Mouse (Mus musculus): ENCODE measurements around the gene Mccc2. TPM values are rescaled to one million over a fixed set of nuclear protein-coding genes. Genes with fewer than 3 reads are reported as not detected.
"Not testable (repeated sequence)": the region's sequence is repeated elsewhere in the genome, so short reads cannot be mapped to it uniquely, and the experiment has no call there.

Mccc2 gene
- 23.6 and 23.8 TPM in 2 replicates for polyA plus RNA-seq (2012; rRNA removed)

DNA sequence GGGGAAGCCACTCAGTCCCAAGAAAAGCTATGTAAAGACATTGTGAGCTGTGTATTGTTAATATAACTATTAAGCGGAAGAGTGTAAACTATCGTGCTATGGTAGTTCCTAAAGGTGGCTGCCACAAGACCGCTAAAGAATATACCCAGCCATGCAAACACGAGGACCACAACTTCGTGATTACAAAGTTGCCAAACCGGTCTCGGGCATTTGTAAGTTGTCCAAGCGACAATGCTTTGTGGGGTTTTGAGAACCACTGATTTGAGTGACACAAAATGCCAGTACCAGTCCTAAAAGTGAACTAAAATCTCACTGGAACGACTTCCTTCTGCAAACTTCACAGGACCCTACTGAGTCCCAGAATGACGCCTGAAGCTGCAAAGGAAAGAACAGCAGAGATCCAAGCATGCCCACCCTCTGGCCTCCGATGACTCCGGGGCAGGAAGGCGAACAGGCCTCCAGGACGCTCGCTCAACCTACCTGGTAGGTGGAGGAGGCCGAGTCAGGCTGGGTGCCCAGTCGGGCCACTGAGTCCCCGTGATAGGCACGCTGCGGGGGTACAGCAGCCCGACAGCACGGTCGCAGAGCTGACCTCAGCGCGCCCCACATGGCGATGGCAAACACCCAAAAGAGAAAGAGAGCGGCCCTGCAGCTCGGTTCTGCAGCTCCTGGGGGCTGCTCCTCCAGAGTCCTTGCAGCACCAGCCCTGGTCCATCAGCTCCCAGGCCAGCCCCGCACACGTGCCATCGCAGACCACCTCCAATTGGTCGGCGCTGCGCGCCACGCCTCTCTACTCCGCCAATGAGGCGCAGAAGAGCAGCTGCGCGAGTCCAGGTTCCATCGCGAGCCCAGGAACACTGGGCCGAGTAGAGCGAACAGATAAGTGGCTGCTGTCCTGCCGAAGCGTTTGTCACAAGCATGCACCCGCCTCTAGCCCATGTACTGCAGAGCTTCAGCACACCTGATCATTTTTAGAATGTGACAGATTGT, at the start of gene Mccc2:
Mccc2 (minus strand) TSS at position 734 of the 990 bp plus-strand sequence.
- peak; percentile 65 to 81 for DNase-seq (ENCODE audit: extremely low spot score in 1 of 2, low spot score in 1 of 2)

DNA sequence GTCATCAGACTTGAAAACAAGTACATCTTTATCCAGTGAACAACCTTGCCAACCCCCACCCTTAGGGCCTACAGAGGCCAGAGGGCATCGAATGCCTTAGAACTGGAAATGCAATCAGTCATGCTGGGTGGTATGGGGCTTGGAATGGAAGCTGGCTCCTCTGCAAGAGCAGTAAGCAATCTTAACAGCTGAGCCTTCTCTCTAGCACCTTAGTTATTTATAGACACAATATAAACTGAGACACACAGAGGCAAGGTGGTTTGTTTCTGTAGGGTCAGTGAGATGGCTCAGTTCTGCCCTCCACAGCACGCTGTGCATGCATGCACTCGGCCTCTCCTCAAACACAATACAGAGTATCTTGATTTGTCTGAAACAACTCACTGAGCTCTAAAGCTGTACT, 48.5 kb upstream of the Mccc2 start:
- DNase-seq (ENCODE audit: extremely low spot score in 1 of 2, low spot score in 1 of 2) = no peak

DNA sequence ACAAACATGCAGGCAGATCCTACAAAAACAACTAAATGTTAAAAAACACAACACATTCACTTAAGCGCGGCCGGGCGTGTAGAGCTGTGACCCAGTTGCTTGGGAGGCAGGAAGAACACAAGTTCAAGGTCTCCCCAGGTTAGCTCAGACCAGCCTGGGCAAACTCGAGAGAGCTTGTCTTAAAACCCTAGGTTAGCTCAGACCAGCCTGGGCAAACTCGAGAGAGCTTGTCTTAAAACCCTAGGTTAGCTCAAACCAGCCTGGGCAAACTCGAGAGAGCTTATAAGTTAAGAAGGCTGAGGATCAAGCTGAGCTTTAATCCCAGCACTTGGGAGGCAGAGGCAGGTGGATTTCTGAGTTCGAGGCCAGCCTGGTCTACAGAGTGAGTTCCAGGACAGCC, 42.3 kb upstream of the Mccc2 start:
- DNase-seq (ENCODE audit: extremely low spot score in 1 of 2, low spot score in 1 of 2) = not testable (repeated sequence)

GRCm38 (mm10) chr13:100026013-100026412, 10.6 kb upstream of the Mccc2 start:
- no peak for DNase-seq (ENCODE audit: extremely low spot score in 1 of 2, low spot score in 1 of 2)

DNA sequence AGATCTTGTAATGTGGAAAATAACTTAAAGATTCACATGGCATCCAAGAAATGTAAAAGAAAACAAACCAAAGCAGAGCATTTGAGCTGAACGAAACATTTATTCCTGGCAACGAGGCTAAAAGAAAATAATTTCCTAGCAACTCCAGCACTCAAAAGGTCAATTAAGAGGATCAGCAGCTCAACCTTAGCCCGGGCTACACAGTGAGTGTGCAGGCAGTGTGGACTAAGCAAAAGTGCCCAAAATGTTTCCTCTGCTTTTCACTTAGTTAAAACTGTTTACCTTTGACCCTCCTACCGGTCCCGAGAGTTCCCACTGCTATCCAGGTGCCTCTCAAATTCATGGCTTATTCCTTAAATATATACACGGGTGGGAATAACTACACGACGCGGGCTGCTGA, 1.5 kb upstream of the Mccc2 start:
- no peak for DNase-seq (ENCODE audit: extremely low spot score in 1 of 2, low spot score in 1 of 2)

DNA sequence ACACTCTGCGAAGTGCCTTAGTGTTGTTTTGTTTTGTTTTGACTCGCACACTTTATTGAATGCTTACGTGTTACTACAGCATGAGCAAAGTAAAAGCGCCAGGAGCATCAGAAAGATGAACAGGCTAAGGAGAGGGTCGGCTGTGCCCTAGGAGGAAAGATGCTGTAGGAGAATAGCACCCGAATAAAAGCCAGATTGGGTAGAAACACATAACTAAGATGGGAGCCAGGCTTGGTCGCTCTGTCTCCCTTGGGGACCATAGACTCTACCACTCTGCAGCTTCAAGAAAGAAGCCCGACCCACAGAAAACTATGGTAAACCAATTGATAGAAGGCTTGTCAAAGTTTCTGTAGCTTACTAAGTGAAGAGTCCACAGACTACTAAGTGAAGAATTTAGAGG, 498 bp upstream of the Mccc2 start:
- DNase-seq (ENCODE audit: extremely low spot score in 1 of 2, low spot score in 1 of 2) = no peak

GRCm38 (mm10) chr13:100005911-100006496, 9.4 kb downstream of the Mccc2 start:
- no peak for DNase-seq (ENCODE audit: extremely low spot score in 1 of 2, low spot score in 1 of 2)

DNA sequence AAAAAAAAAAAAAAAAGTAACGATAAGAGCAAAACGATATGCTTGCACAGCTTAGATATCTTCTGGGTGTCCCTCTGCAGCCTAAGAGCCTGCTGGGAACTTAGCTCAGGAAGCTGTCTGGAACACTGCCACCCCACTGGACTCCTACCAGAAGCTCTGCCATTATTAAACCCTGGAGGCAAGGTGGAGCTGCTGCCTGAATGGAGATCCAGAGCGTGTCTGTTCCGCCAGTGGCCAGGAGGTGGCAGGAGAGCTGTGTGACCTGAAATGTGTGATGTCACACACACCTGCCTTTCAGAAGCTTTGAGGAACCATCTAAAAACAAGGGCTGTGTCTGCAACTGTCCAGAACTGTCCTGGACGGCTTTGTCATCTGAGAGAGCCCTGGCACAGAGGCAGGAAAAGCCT, 13.6 kb downstream of the Mccc2 start:
- DNase-seq (ENCODE audit: extremely low spot score in 1 of 2, low spot score in 1 of 2) = peak; percentile 71 to 90

DNA sequence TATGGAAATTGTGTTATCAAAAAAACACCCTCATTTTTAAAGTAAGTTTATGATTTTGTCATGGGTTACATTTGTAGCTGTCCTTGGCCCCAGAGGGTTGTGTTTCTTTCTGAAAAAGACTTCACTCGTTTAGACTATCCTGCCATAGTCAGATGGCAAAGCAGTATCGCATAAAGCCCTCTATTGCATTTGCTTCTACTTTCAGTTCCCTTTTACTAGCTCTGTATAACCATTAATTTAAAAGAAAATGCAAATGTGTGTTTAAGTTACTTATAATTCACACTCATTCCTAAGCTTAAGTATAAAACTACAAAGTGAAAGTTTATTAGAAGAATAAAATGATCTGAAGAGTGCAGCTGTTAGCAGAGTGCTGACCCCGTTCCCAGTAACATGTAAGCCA, 16.4 kb downstream of the Mccc2 start:
- DNase-seq (ENCODE audit: extremely low spot score in 1 of 2, low spot score in 1 of 2) = no peak

GRCm38 (mm10) chr13:99998099-99998498, 17.3 kb downstream of the Mccc2 start:
- DNase-seq (ENCODE audit: extremely low spot score in 1 of 2, low spot score in 1 of 2) = no peak

DNA sequence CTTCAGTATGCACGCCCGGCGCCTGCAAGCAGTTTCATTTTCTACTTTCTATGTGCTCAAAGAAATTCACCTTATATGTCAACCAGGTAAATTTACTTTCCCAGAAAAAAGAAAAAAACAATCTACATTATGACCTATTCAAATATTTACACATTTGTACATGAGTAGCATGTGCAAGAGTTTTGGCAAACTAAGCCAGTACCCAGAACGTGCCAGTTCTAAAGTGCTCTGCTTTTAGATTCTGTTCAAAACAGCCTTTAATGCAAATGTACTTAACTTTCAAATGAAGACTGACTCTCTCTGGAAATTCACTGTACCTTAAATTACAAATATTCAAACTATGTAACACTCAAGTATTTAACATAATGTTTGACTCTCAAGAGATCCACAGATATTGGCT, 25.8 kb downstream of the Mccc2 start:
- no peak for DNase-seq (ENCODE audit: extremely low spot score in 1 of 2, low spot score in 1 of 2)

DNA sequence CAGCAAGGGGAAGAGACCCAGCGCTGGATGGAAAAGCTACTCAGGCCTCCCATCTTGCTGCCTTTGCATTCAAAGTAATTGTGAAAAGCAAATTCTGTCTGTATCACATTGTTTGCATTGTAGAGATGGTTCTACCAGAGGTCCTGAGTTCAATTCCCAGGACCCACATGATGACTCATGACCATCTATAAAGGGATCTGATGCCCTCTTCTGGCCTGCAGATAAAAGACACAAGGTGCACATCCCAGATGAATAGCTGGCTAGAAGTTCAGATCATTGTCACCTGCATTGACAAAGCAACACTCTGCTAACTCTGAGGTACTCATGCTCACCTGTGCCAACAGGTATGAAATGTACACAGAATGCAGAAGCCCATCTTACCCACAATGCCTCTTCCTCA, 32.1 kb downstream of the Mccc2 start:
- no peak for DNase-seq (ENCODE audit: extremely low spot score in 1 of 2, low spot score in 1 of 2)

GRCm38 (mm10) chr13:99979406-99979805, 36.0 kb downstream of the Mccc2 start:
- peak in 1 of 2 experiments; percentile 41 for DNase-seq (ENCODE audit: extremely low spot score in 1 of 2, low spot score in 1 of 2)

DNA sequence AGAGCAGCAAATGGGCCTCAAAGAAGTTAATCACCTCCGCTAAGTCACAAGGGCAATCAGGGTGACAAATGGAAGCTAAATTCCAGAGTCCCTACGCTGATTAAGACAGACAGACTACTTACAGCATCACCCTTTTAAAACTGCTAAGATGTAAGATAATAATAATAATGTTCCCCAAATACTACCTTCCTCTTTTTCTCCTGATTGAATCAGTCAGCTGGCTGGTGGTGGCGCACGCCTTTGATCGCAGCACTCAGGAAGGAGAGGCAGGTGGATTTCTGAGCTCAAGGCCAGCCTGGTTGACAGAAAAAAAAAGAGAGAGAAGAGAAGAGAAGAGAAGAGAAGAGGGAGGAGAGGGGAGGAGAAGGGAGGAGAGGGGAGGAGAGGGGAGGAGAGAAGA, 45.4 kb downstream of the Mccc2 start:
- no peak for DNase-seq (ENCODE audit: extremely low spot score in 1 of 2, low spot score in 1 of 2)

- peak in 1 of 2 experiments; percentile 65 for DNase-seq (ENCODE audit: extremely low spot score in 1 of 2, low spot score in 1 of 2)
These were observed 48.3 kb downstream of the Mccc2 start for GRCm38 (mm10) chr13:99967013-99967678.

- no peak for DNase-seq (ENCODE audit: extremely low spot score in 1 of 2, low spot score in 1 of 2)
These were observed 51.6 kb downstream of the Mccc2 start for GRCm38 (mm10) chr13:99963814-99964213.

- no peak for DNase-seq (ENCODE audit: extremely low spot score in 1 of 2, low spot score in 1 of 2)
These were observed 53.8 kb downstream of the Mccc2 start for GRCm38 (mm10) chr13:99961661-99962060.

DNA sequence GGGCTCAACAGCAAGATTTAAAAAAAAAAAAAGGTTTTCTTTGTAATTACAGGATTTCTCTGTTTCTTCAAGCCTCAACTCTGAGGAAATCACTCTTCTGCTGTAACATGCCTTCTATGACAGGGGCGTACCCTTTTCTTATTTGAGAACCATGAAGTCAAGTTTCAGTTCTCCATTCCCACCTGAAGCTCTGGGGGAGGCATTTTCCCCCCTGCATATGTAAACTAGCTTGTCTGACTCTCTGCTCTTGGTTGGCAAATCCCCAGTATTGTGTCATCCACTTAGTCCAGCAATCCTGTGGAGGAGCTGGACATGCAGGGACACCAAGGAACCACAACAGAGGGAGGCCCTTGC, 59.9 kb downstream of the Mccc2 start:
- no peak for DNase-seq (ENCODE audit: extremely low spot score in 1 of 2, low spot score in 1 of 2)

- no peak for DNase-seq (ENCODE audit: extremely low spot score in 1 of 2, low spot score in 1 of 2)
These were observed 60.4 kb downstream of the Mccc2 start for GRCm38 (mm10) chr13:99954902-99955590.

DNA sequence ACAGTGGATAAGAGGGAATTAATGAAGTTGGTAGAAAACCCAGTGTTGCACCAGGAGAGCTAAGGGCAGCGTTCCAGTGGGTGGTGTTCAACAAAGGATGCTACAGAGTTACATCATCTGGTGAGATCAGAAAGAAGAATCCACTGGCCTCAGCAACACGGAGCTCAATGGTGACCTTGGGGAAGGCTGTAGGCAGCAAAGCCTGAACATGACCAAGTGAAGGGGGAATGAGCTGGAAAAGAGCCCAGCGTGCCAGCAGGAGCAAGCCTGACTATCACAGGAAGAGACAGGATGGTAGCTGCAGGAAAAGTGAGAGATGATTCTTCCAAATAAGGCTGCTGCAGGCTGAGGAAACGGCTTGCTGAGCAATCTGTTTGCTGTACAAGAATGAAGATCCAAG, 68.0 kb downstream of the Mccc2 start:
- no peak for DNase-seq (ENCODE audit: extremely low spot score in 1 of 2, low spot score in 1 of 2)

DNA sequence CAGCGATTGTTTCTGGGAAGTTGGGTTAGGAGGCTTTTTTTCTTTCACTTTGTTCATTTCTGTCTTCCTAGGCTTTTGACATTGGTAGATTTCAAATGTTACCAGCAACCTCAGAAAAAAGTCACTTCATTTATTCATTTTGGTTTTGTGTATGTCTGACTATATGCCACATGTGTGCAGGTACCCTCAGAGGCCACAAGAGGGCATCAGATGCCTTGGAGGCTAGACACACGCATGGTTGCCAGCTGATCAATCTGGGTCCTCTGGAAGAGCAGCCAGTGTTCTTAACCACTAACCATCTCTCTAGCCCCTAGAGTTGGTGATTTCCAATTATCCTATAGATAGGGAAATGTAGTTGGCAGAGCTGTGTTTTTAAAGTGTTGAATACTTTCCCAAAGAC, 71.9 kb downstream of the Mccc2 start:
- no peak for DNase-seq (ENCODE audit: extremely low spot score in 1 of 2, low spot score in 1 of 2)

All from frontal cortex, adult 2 months (tissue).